Mouse (Mus musculus) thymus, adult 2 months (tissue): Measurements from ENCODE around the gene Coro2b.

Experiments
- CTCF ChIP-seq: fragments of 200-500 bp; IDR thresholded peaks from 2 replicates; pipeline ENCODE4 v1.5.1; 2012; ENCODE audit warnings: mild to moderate bottlenecking, control low read depth, low read length, moderate library complexity, borderline replicate concordance; ENCODE audit not compliant: control insufficient read depth, poor library complexity, insufficient read depth; ENCODE audit errors: extremely low read depth
- POLR2A ChIP-seq: fragments of 200-500 bp; IDR thresholded peaks from 2 replicates; pipeline ENCODE4 v1.6.1; 2012; ENCODE audit warnings: mild to moderate bottlenecking, low read length, control low read depth, moderate library complexity; ENCODE audit not compliant: control insufficient read depth, poor library complexity, insufficient read depth; ENCODE audit errors: extremely low read depth

- TF ChIP-seq POLR2A: no peak
- no peak for TF ChIP-seq CTCF
Measured at GRCm38 (mm10) chr9:62543878-62544277, 7.0 kb upstream of the Coro2b start.
